Mouse (Mus musculus) kidney, postnatal 4 days (tissue): ENCODE data around the gene Grm4.
A peak's percentile ranks its signal among the peaks of the same experiment; 100 is the strongest.

ENCODE experiments used
- DNase-seq, 2 experiments: peaks; one replicate each; pipeline ENCODE4 v3.0.0; 2021; ENCODE audit warnings: mixed read lengths in 2 of 2

Grm4 gene

GRCm38 (mm10) chr17:27389221-27390000 is 131.8 kb downstream of the Grm4 start:
- DNase-seq: peak in 1 of 2 experiments; percentile 36

- peak; percentile 42 to 59 for DNase-seq
Observed at GRCm38 (mm10) chr17:27386438-27386837, 134.8 kb downstream of the Grm4 start.

DNA sequence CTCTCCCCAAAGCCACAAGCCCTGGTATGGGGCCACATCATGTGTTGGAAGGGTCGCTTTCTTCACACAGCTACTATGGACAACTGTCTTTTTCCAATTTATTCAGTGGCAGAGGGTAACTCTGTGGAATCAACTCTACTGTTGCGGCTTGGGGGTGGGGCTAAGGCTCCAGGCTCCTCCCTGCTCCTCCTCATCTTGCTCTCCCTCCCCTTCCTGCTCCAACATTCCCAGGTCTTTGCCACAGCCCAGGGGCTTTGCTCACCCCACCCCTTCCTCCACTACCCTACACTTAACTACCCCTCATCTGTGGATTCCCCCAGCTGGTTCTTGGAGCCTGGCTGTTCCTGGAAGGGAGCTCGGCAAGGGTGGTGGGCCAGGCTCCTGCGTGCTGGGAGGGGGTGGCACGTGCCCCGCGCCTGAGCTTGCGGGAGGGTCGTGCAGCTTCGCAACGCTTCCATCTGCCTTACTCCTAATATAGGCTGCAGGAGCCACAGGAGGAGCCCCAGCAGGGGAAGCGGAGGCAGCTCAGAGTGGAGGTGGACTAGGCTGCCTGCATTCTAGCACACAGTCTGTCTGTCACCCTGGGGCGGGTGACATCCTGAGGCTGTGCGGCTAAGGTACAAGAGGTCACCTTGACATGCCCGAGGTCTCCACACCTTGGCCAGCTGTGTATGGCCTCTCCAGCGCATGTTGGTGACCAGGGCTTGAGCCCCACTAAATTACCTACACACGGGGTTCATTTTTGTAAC is 135.5 kb downstream of the Grm4 start:
- DNase-seq: peak in 1 of 2 experiments; percentile 39

DNA sequence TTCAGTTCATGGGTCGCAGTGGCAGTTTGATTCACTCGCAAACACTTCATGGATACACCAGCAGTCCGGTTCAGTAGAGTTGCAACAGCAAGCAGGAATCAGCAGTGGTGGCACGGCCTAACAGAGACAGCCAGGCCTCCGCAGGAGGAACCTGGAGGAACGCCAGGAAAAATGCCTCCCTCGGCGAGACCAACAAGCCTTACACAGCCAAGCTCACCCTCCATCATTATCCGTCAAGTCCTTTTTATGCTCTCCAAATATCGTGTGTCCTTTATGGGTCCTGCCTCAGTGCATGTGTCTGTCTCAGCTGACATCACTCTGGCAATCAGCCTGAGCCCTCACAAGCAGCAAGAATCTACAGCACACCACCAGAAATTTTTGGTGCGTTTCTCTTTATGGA is 138.3 kb downstream of the Grm4 start:
- DNase-seq: peak in 1 of 2 experiments; percentile 33

DNA sequence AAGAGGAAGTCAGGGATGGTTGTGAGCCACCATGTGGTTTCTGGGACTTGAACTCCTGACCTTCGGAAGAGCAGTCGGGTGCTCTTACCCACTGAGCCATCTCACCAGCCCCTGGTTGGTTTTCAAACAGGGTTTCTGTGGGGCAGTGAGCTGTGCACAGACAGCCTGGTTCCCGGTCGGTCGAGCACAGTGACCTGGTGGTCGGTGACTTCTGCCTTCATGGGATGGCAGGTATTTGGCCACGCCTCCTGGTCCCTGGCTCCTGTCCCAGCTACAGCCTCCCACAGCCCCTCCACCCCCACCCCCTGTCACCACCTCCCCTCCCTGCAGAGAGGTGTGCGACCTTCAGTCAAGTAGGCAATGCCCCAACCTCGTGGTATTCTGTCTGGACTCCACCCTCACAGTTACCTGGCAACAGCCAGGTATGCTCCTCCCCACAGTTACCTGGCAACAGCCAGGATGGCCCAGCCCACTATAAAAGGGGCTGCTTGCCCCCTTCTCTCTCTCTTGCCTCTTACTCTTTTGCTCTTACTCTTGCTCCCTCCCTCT is 140.2 kb downstream of the Grm4 start:
- peak; percentile 41 to 67 for DNase-seq

GRCm38 (mm10) chr17:27378977-27379376 is 142.2 kb downstream of the Grm4 start:
- no peak for DNase-seq

DNA sequence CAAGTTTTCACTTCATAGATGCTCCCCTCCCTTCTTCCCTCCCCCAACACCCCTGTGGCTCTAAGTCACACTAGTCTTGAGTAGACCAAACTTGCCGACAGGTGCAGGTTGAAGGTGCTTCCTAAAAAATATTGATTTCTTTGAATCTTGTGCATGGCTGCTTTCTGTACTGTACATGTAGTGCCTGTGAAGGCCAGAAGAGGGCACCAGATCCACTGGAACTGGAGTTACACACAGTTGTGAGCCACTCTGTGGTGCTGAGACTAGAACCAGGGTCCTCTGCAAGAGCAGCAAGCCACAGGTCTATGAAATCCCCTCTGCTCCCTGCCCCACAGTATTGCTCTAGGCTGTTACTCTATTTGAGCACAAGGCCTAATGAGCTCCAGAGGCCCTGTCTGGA is 144.1 kb downstream of the Grm4 start:
- DNase-seq: no peak

DNA sequence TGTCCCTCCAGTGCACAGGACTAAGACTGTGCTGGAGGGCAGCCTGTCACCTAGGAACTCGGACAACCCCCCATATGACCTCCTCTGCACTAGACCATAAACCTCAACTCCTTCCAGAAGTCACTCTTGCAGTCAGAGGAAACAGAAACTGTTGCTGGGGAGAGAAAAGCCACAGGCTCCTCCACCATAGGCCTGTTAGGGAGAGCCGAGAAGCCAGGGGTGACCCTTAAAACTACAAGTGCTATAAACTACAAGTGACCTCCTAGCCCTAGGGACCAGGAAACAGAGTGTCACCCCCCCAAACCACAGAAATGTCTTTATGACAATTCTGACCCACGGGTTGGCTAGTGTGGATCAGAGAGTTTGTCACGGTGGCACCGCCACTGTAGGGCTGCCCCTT is 145.7 kb downstream of the Grm4 start:
- DNase-seq: no peak
